Mouse (Mus musculus): Measurements from ENCODE around the gene Mitd1. TPM values are rescaled to one million over a fixed set of nuclear protein-coding genes. Genes with fewer than 3 reads are reported as not detected.

Gene Mitd1
- total and polyA plus RNA-seq, 2 experiments from 2014 or later = 8.1 to 11.9 TPM

DNA sequence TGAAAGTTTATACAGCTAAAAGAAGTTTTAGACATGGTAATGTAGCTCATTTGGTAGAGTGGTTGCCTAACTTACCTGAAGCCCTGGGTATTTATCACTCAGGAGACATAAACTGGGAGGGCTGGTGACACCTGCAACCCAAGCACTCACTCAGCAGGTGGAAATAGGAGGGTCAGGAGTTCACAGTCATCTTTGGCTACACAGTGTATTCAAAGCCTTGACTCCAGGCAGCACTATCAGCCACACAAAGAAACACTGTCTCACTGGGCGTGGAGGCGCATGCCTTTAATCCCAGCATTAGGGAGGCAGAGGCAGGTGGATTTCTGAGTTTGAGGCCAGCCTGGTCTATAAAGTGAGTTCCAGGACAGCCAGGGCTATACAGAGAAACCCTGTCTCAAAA, 22.5 kb upstream of the Mitd1 start:
- DNase-seq (no peak), ATAC-seq (no peak)
- no peak overlapping the region for H3K4me2 ChIP-seq (ENCODE audit: low read depth)
- 81% methylated on average over 2 of the region's 2 CpGs for WGBS
- no peaks in the 10 kb centered on the region for H3K36me3 ChIP-seq (ENCODE audit: insufficient read depth)
- H3K9ac ChIP-seq = no peak overlapping the region
- H3K9me3 ChIP-seq (ENCODE audit: low read length) = no peaks in the 10 kb centered on the region
- no peak for TF ChIP-seq CTCF (IDR thresholded peaks at IDR 0.05; ENCODE audit: low read depth)
- H3K4me3 ChIP-seq (ENCODE audit: low read depth, low read length) = no peak overlapping the region
- H3K27me3 ChIP-seq (ENCODE audit: insufficient read depth, low read length) = no peaks in the 10 kb centered on the region
- H3K4me1 ChIP-seq (ENCODE audit: insufficient read depth) = no peaks in the 10 kb centered on the region
- no peak overlapping the region for H3K27ac ChIP-seq (ENCODE audit: low read depth, low read length)

GRCm38 (mm10) chr1:37903178-37903577, 13.0 kb upstream of the Mitd1 start:
- no peak overlapping the region for H3K27ac ChIP-seq (ENCODE audit: low read depth, low read length)
- no peak overlapping the region for H3K4me2 ChIP-seq (ENCODE audit: low read depth)
- peak; percentile 58 for ATAC-seq
- H3K4me3 ChIP-seq (ENCODE audit: low read depth, low read length) = no peak overlapping the region
- H3K27me3 ChIP-seq (ENCODE audit: insufficient read depth, low read length) = no peaks in the 10 kb centered on the region
- peak; percentile 40 for TF ChIP-seq CTCF (IDR thresholded peaks at IDR 0.05; ENCODE audit: low read depth)
- 40% methylated on average over 6 of the region's 6 CpGs for WGBS
- peak; percentile 21 for DNase-seq
- H3K4me1 ChIP-seq (ENCODE audit: insufficient read depth) = no peaks in the 10 kb centered on the region
- H3K9me3 ChIP-seq (ENCODE audit: low read length) = no peaks in the 10 kb centered on the region
- H3K36me3 ChIP-seq (ENCODE audit: insufficient read depth) = peaks cover 23% of the 10 kb centered on the region
- no peak overlapping the region for H3K9ac ChIP-seq

- Histone ChIP-seq H3K27ac (ENCODE audit: low read depth, low read length) (no peak overlapping the region), H3K27me3 (ENCODE audit: insufficient read depth, low read length) (no peaks in the 10 kb centered on the region), H3K9me3 (ENCODE audit: low read length) (no peaks in the 10 kb centered on the region), H3K4me1 (ENCODE audit: insufficient read depth) (no peaks in the 10 kb centered on the region), H3K4me2 (ENCODE audit: low read depth) (no peak overlapping the region), H3K36me3 (ENCODE audit: insufficient read depth) (peaks cover 41% of the 10 kb centered on the region), H3K9ac (no peak overlapping the region), H3K4me3 (ENCODE audit: low read depth, low read length) (no peak overlapping the region)
- no peak for DNase-seq
- no peak for ATAC-seq
- TF ChIP-seq CTCF (IDR thresholded peaks at IDR 0.05; ENCODE audit: low read depth) = no peak
- WGBS = 50% methylated on average over 6 of the region's 6 CpGs
These were observed 10.1 kb upstream of the Mitd1 start for GRCm38 (mm10) chr1:37900288-37900687.

DNA sequence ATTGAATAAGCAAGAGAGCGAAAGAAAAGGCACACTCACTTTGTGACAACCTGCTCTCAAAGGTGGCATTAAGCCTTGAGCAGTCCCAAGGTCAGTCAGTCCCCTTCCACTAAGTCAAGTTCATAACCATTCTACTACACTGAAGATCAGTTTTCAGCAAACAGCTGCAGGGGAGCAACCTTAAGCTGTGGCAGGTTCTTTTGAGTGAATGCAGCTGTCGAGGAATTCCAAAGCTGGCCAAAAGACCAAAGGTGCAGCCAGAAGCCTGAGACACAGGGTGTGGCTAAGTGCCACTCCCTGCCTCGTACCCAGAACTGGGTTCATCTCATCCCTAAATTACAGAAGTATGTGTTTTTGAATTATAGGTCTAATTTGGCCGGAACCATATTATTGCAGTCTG, 9.6 kb upstream of the Mitd1 start:
- Histone ChIP-seq H3K36me3 (ENCODE audit: insufficient read depth) (peaks cover 45% of the 10 kb centered on the region), H3K27ac (ENCODE audit: low read depth, low read length) (no peak overlapping the region), H3K9me3 (ENCODE audit: low read length) (no peaks in the 10 kb centered on the region), H3K4me1 (ENCODE audit: insufficient read depth) (no peaks in the 10 kb centered on the region), H3K9ac (no peak overlapping the region), H3K4me3 (ENCODE audit: low read depth, low read length) (no peak overlapping the region), H3K4me2 (ENCODE audit: low read depth) (no peak overlapping the region), H3K27me3 (ENCODE audit: insufficient read depth, low read length) (no peaks in the 10 kb centered on the region)
- DNase-seq (no peak), ATAC-seq (no peak)
- WGBS = 88% methylated on average over 4 of the region's 4 CpGs
- no peak for TF ChIP-seq CTCF (IDR thresholded peaks at IDR 0.05; ENCODE audit: low read depth)

- no peak overlapping the region for H3K4me2 ChIP-seq (ENCODE audit: low read depth)
- DNase-seq (no peak), ATAC-seq (no peak)
- H3K27me3 ChIP-seq (ENCODE audit: insufficient read depth, low read length) = no peaks in the 10 kb centered on the region
- H3K4me1 ChIP-seq (ENCODE audit: insufficient read depth) = peaks cover under 1% of the 10 kb centered on the region; the same call in 1 of the 2 replicates
- TF ChIP-seq CTCF (IDR thresholded peaks at IDR 0.05; ENCODE audit: low read depth) = no peak
- no peak overlapping the region for H3K9ac ChIP-seq
- peaks cover 39% of the 10 kb centered on the region for H3K36me3 ChIP-seq (ENCODE audit: insufficient read depth)
- H3K9me3 ChIP-seq (ENCODE audit: low read length) = no peaks in the 10 kb centered on the region
- no peak overlapping the region for H3K27ac ChIP-seq (ENCODE audit: low read depth, low read length)
- H3K4me3 ChIP-seq (ENCODE audit: low read depth, low read length) = no peak overlapping the region
These were observed 4.4 kb upstream of the Mitd1 start for GRCm38 (mm10) chr1:37894606-37895005.

- Histone ChIP-seq H3K27me3 (ENCODE audit: insufficient read depth, low read length) (no peaks in the 10 kb centered on the region), H3K9ac (no peak overlapping the region), H3K4me1 (ENCODE audit: insufficient read depth) (peaks cover 6% of the 10 kb centered on the region; the same call in 1 of the 2 replicates), H3K9me3 (ENCODE audit: low read length) (no peaks in the 10 kb centered on the region), H3K36me3 (ENCODE audit: insufficient read depth) (peaks cover 18% of the 10 kb centered on the region; the same call in 1 of the 2 replicates), H3K4me2 (ENCODE audit: low read depth) (peak overlapping the region; percentile 65), H3K27ac (ENCODE audit: low read depth, low read length) (no peak overlapping the region), H3K4me3 (ENCODE audit: low read depth, low read length) (peak overlapping the region; percentile 62)
- peak; percentile 31 for DNase-seq
- ATAC-seq = peak; percentile 30; the same call in 1 of the 2 replicates
- WGBS = 54% methylated on average over 3 of the region's 3 CpGs
- peak; percentile 62 for TF ChIP-seq CTCF (IDR thresholded peaks at IDR 0.05; ENCODE audit: low read depth)
These were observed 1.2 kb upstream of the Mitd1 start for GRCm38 (mm10) chr1:37891400-37891799.

- no peak for DNase-seq
These were observed 1.0 kb downstream of the Mitd1 start for GRCm38 (mm10) chr1:37889206-37889605.

More at GRCm38 (mm10) chr1:37889206-37889605, 1.0 kb downstream of the Mitd1 start:
- 0 out of 2 replicates have a peak overlapping the region, but pooled peaks have one; percentile 63 for H3K9ac ChIP-seq
- no peaks in the 10 kb centered on the region for H3K27me3 ChIP-seq (ENCODE audit: insufficient read depth, low read length)
- WGBS = 83% methylated on average over 7 of the region's 7 CpGs
- no peaks in the 10 kb centered on the region for H3K9me3 ChIP-seq (ENCODE audit: low read length)
- no peak for ATAC-seq
- H3K4me3 ChIP-seq (ENCODE audit: low read depth, low read length) = peak overlapping the region; percentile 62
- H3K36me3 ChIP-seq (ENCODE audit: insufficient read depth) = no peaks in the 10 kb centered on the region
- no peak overlapping the region for H3K27ac ChIP-seq (ENCODE audit: low read depth, low read length)
- no peak for TF ChIP-seq CTCF (IDR thresholded peaks at IDR 0.05; ENCODE audit: low read depth)
- H3K4me2 ChIP-seq (ENCODE audit: low read depth) = peak overlapping the region; percentile 65
- peaks cover 6% of the 10 kb centered on the region; the same call in 1 of the 2 replicates for H3K4me1 ChIP-seq (ENCODE audit: insufficient read depth)

All from forebrain, postnatal 0 days (tissue).